Mouse (Mus musculus): Measurements from ENCODE around the gene Toporsl.

Toporsl gene

GRCm38 (mm10) chr4:52595927-52596326 is at the start of gene Toporsl:
Gene Toporsl, plus strand, starts transcription at chr4:52596274.
- no peak for DNase-seq (ENCODE audit: low spot score)

GRCm38 (mm10) chr4:52557672-52558071 is 38.4 kb upstream of the Toporsl start:
- DNase-seq (ENCODE audit: low spot score), result no peak

GRCm38 (mm10) chr4:52558080-52558479 is 38.0 kb upstream of the Toporsl start:
- DNase-seq (ENCODE audit: low spot score), result no peak

GRCm38 (mm10) chr4:52563859-52564258 is 32.2 kb upstream of the Toporsl start:
- DNase-seq (ENCODE audit: low spot score), result no peak

GRCm38 (mm10) chr4:52586194-52586734 is 9.8 kb upstream of the Toporsl start:
- no peak for DNase-seq (ENCODE audit: low spot score)

GRCm38 (mm10) chr4:52593821-52594356 is 2.2 kb upstream of the Toporsl start:
- no peak for DNase-seq (ENCODE audit: low spot score)

GRCm38 (mm10) chr4:52594632-52595031 is 1.4 kb upstream of the Toporsl start:
- no peak for DNase-seq (ENCODE audit: low spot score)

GRCm38 (mm10) chr4:52598180-52598881 is 2.3 kb downstream of the Toporsl start:
- no peak for DNase-seq (ENCODE audit: low spot score)

GRCm38 (mm10) chr4:52606923-52607322 is 10.8 kb downstream of the Toporsl start:
- no peak for DNase-seq (ENCODE audit: low spot score)

GRCm38 (mm10) chr4:52634986-52635385 is 38.9 kb downstream of the Toporsl start:
- DNase-seq (ENCODE audit: low spot score), result no peak

GRCm38 (mm10) chr4:52647791-52648190 is 51.7 kb downstream of the Toporsl start:
- no peak for DNase-seq (ENCODE audit: low spot score)

GRCm38 (mm10) chr4:52659701-52660100 is 63.6 kb downstream of the Toporsl start:
- no peak for DNase-seq (ENCODE audit: low spot score)

GRCm38 (mm10) chr4:52660701-52661117 is 64.6 kb downstream of the Toporsl start:
- no peak for DNase-seq (ENCODE audit: low spot score)

GRCm38 (mm10) chr4:52661311-52661710 is 65.2 kb downstream of the Toporsl start:
- no peak for DNase-seq (ENCODE audit: low spot score)

Data from ovary, postnatal 10 days (tissue).